In the genomic region with DNA sequence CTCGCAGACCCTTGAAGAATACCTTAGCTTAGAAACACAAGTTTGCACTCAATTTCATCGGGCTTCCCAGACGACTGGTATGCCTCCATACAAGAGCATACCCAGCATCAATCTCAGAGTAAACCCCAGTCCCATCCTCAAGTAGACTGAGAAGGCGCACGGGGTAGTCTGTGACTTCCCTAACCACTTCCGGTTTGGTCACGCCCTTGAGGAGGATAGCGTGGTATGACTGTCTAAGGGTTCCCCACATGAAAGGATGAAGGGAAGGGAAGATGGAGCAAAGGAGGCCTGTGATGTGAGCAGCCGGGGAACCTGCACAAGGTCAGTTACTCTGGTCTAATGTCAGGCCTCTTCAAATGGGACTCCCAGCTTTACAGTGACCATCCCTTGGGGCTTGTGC, we compare ENCODE assay signal across 20 mouse cellular contexts. TPM values are rescaled to one million over a fixed set of nuclear protein-coding genes. Genes with fewer than 3 reads are reported as not detected.
A peak's percentile ranks its signal among the peaks of the same experiment; 100 is the strongest.
DNase-seq lines count a peak whose midpoint lies in the region; ATAC-seq and TF ChIP-seq lines count a peak whose summit lies in the region.
"Had no signal": no experiment of that assay in that cellular context is flagged by ENCODE, and none has a peak within 500 bp of the region (broad histone marks: within the 10 kb centered on the region; RNA-seq: fewer than 3 reads in every experiment).

No protein-coding gene starts in this region.

- in situ Hi-C loops in CH12.LX (cut with MboI; ENCODE audit: low pct_ligation_motif_present, low pct_unique_long_range_greater_than_20kb, low sequenced_read_pairs), result no loop called here

- no peak overlapping the region for H3K9ac ChIP-seq in CH12.LX (ENCODE audit: insufficient read depth, low read depth)
- H3K9ac ChIP-seq in liver, embryonic 15.5 days, result no peak overlapping the region
- no peak overlapping the region for H3K9ac ChIP-seq in neural tube, embryonic 15.5 days (replicated peaks)
- H3K9ac ChIP-seq: embryonic facial prominence, embryonic 15.5 days; forebrain, embryonic 15.5 days; heart, embryonic 13.5 days; limb, embryonic 13.5 days had no signal

- TF ChIP-seq RAD21 in CH12.LX (IDR thresholded peaks at IDR 0.05; ENCODE audit: low read depth, low read length), result no peak

- TF ChIP-seq POLR2A in CH12.LX (IDR thresholded peaks at IDR 0.05; ENCODE audit: low read depth, low read length), result no peak

- dilution Hi-C loops in CH12.LX (cut with MboI; ENCODE audit: extremely low pct_ligation_motif_present, extremely low pct_unique_long_range_greater_than_20kb, low sequenced_read_pairs), result no loop called here

- H3K36me3 ChIP-seq in CH12.LX (replicated peaks in 1 of 2; ENCODE audit: control insufficient read depth in 1 of 2, insufficient read depth in 1 of 2, low read length in 1 of 2), result peaks cover 17 to 50% of the 10 kb centered on the region in 2 experiments
- peaks cover 23% of the 10 kb centered on the region for H3K36me3 ChIP-seq in liver, embryonic 15.5 days (replicated peaks)
- H3K36me3 ChIP-seq in neural tube, embryonic 15.5 days, result peaks cover 3% of the 10 kb centered on the region; the same call in 1 of the 2 replicates

- H3K27me3 ChIP-seq in CH12.LX (replicated peaks), result no peaks in the 10 kb centered on the region
- H3K27me3 ChIP-seq in liver, embryonic 15.5 days, result no peaks in the 10 kb centered on the region
- no peaks in the 10 kb centered on the region for H3K27me3 ChIP-seq in neural tube, embryonic 15.5 days (replicated peaks)
- H3K27me3 ChIP-seq: embryonic facial prominence, embryonic 15.5 days; forebrain, embryonic 15.5 days; heart, embryonic 13.5 days; limb, embryonic 13.5 days; Patski had no signal

- peaks cover 16% of the 10 kb centered on the region for H3K79me2 ChIP-seq in CH12.LX (replicated peaks; ENCODE audit: control insufficient read depth, extremely low read depth, insufficient read depth, poor library complexity, severe bottlenecking)

- DNase-seq in gastrocnemius, adult 2 months, result no peak
- DNase-seq in gastrocnemius, postnatal 10 days, result no peak
- peak; percentile 65 for DNase-seq in CH12.LX (ENCODE audit: extremely low read depth)
- DNase-seq in thymus, postnatal 0 days (ENCODE audit: low spot score), result peak; percentile 76
- no peak for DNase-seq in right cerebral cortex, postnatal 25 days
- DNase-seq in frontal cortex, postnatal 14 days (ENCODE audit: low spot score in 2 of 2), result no peak
- DNase-seq: adrenal gland, postnatal 10 days; cerebellum, postnatal 36 days; gastrocnemius, postnatal 14 days; kidney, postnatal 14 days; lung, postnatal 4 days had no signal

- no peak for TF ChIP-seq CTCF in gastrocnemius, adult 2 months (IDR thresholded peaks at IDR 0.05)
- no peak for TF ChIP-seq CTCF in CH12.LX (conservative IDR thresholded peaks at IDR 0.05 in 1 of 2, IDR thresholded peaks at IDR 0.05 in 1 of 2; ENCODE audit: low read depth in 2 of 2, low read length in 2 of 2)

- H3K4me2 ChIP-seq in CH12.LX (ENCODE audit: insufficient read depth, low read depth, poor library complexity, severe bottlenecking), result 0 out of 2 replicates have a peak overlapping the region, but pooled peaks have one; percentile 17
- H3K4me2 ChIP-seq in liver, embryonic 15.5 days, result peak overlapping the region; percentile 95; the same call in 1 of the 2 replicates
- no peak overlapping the region for H3K4me2 ChIP-seq in neural tube, embryonic 15.5 days
- H3K4me2 ChIP-seq: embryonic facial prominence, embryonic 15.5 days; forebrain, embryonic 15.5 days; limb, embryonic 13.5 days had no signal

- 0 out of 2 replicates have a peak overlapping the region, but pooled peaks have one; percentile 3 for H3K27ac ChIP-seq in gastrocnemius, adult 2 months
- H3K27ac ChIP-seq in CH12.LX (ENCODE audit: insufficient read depth, low read depth), result no peak overlapping the region
- no peak overlapping the region for H3K27ac ChIP-seq in liver, embryonic 15.5 days (replicated peaks)
- no peak overlapping the region for H3K27ac ChIP-seq in neural tube, embryonic 15.5 days (replicated peaks)
- H3K27ac ChIP-seq: embryonic facial prominence, embryonic 15.5 days; forebrain, embryonic 15.5 days; heart, embryonic 13.5 days; hindbrain, embryonic 10.5 days; limb, embryonic 13.5 days had no signal

- intact Hi-C loops in gastrocnemius, adult 2 months (cut with DNase I), result no loop called here

- TF ChIP-seq EP300 in CH12.LX (IDR thresholded peaks at IDR 0.05; ENCODE audit: low read length), result no peak

- ATAC-seq in liver, embryonic 15.5 days (ENCODE audit: insufficient read depth), result no peak
- no peak for ATAC-seq in neural tube, embryonic 15.5 days (ENCODE audit: low FRiP score)
- ATAC-seq: forebrain, embryonic 15.5 days; intestine, embryonic 16.5 days; Patski had no signal

- 43% methylated on average over 9 of the region's 9 CpGs for WGBS in liver, embryonic 15.5 days (ENCODE audit: insufficient replicate concordance)
- 94% methylated on average over 9 of the region's 9 CpGs for WGBS in neural tube, embryonic 15.5 days

- no peak overlapping the region for H3K4me3 ChIP-seq in gastrocnemius, adult 2 months
- H3K4me3 ChIP-seq in CH12.LX (replicated peaks in 1 of 3; ENCODE audit: low read depth in 2 of 3, low read length in 2 of 3, poor library complexity in 1 of 3), result no peak overlapping the region
- no peak overlapping the region for H3K4me3 ChIP-seq in liver, embryonic 15.5 days (replicated peaks)
- no peak overlapping the region for H3K4me3 ChIP-seq in neural tube, embryonic 15.5 days (replicated peaks)
- H3K4me3 ChIP-seq: embryonic facial prominence, embryonic 15.5 days; forebrain, embryonic 15.5 days; heart, embryonic 13.5 days; hindbrain, embryonic 10.5 days; limb, embryonic 13.5 days had no signal

- peaks cover 40 to 73% of the 10 kb centered on the region in 2 experiments for H3K4me1 ChIP-seq in CH12.LX (ENCODE audit: control insufficient read depth in 1 of 2, insufficient read depth in 2 of 2)
- H3K4me1 ChIP-seq in liver, embryonic 15.5 days (replicated peaks), result peaks cover 68% of the 10 kb centered on the region
- H3K4me1 ChIP-seq in neural tube, embryonic 15.5 days, result peaks cover 29% of the 10 kb centered on the region

- no peaks in the 10 kb centered on the region for H3K9me3 ChIP-seq in CH12.LX (replicated peaks; ENCODE audit: low read length)
- no peaks in the 10 kb centered on the region for H3K9me3 ChIP-seq in liver, embryonic 15.5 days (replicated peaks)
- no peaks in the 10 kb centered on the region for H3K9me3 ChIP-seq in neural tube, embryonic 15.5 days (replicated peaks)
- H3K9me3 ChIP-seq: embryonic facial prominence, embryonic 15.5 days; forebrain, embryonic 15.5 days; heart, embryonic 13.5 days; hindbrain, embryonic 10.5 days; limb, embryonic 13.5 days had no signal

TF ChIP-seq in CH12.LX, 34 proteins besides CTCF, POLR2A, EP300 and RAD21:
- no peak for TF ChIP-seq TCF12 (IDR thresholded peaks at IDR 0.05; ENCODE audit: low read depth, low read length)
- no peak for TF ChIP-seq NELFE (IDR thresholded peaks at IDR 0.05; ENCODE audit: low read depth, low read length)
- TF ChIP-seq BHLHE40 (IDR thresholded peaks at IDR 0.05; ENCODE audit: low read depth, low read length), result peak; percentile 74
- TF ChIP-seq MAZ (IDR thresholded peaks at IDR 0.05; ENCODE audit: low read depth, low read length), result no peak
- TF ChIP-seq PAX5 (IDR thresholded peaks at IDR 0.05; ENCODE audit: low read length), result no peak
- TF ChIP-seq TBP (conservative IDR thresholded peaks at IDR 0.05; ENCODE audit: low read depth, low read length), result no peak
- TF ChIP-seq RCOR1 (conservative IDR thresholded peaks at IDR 0.05; ENCODE audit: low read depth, low read length), result no peak
- TF ChIP-seq POLR2AphosphoS2 (IDR thresholded peaks at IDR 0.05; ENCODE audit: low read depth, low read length), result no peak
- TF ChIP-seq ZC3H11A (IDR thresholded peaks at IDR 0.05; ENCODE audit: low read depth, low read length), result no peak

RNA-seq across cellular contexts. Expression of a gene that starts 2.7 kb away (rescaled TPM):
- total RNA-seq in gastrocnemius, adult 2 months (2021), result 10 to 100 TPM; 16.2 to 20.7 TPM
- total RNA-seq in gastrocnemius, postnatal 10 days (2021), result 10 to 100 TPM; 19.5 to 22.9 TPM
- total RNA-seq in CH12.LX (2012; rRNA removed), result 40.0 and 51.2 TPM in 2 replicates
- total RNA-seq in CH12.LX (2014; rRNA removed), result 80.2 and 84.6 TPM in 2 replicates
- 84.8 and 91.0 TPM in 2 replicates for polyA plus RNA-seq in CH12.LX (2012; ENCODE audit: insufficient read length, low read depth)
- polyA plus RNA-seq in liver, embryonic 15.5 days (2015; fragmentation: Nextera tagmentation; extraction: Ambion mirVana), result 17.3 and 20.0 TPM in 2 replicates
- 50.3 and 53.0 TPM in 2 replicates for polyA plus RNA-seq in thymus, postnatal 0 days (2015; fragmentation: Nextera tagmentation; extraction: Ambion mirVana)
- 20.5 and 26.7 TPM in 2 replicates for polyA plus RNA-seq in neural tube, embryonic 15.5 days (2015; fragmentation: Nextera tagmentation; extraction: Ambion mirVana)

RNA-seq across cellular contexts. Expression of a gene that starts 53.6 kb away (rescaled TPM):
- under 1 TPM; 0.43 to 0.61 TPM for total RNA-seq in gastrocnemius, adult 2 months (2021)
- total RNA-seq in gastrocnemius, postnatal 10 days (2021), result 1 to 10 TPM; 2.3 to 3.6 TPM
- total RNA-seq in CH12.LX (2012; rRNA removed), result 1.3 and 1.7 TPM in 2 replicates
- total RNA-seq in CH12.LX (2014; rRNA removed), result 1.5 and 2.5 TPM in 2 replicates
- 0.84 and 1.3 TPM in 2 replicates for polyA plus RNA-seq in CH12.LX (2012; ENCODE audit: insufficient read length, low read depth)
- 11.1 and 12.0 TPM in 2 replicates for polyA plus RNA-seq in liver, embryonic 15.5 days (2015; fragmentation: Nextera tagmentation; extraction: Ambion mirVana)
- 75.9 and 97.4 TPM in 2 replicates for polyA plus RNA-seq in thymus, postnatal 0 days (2015; fragmentation: Nextera tagmentation; extraction: Ambion mirVana)
- 16.2 and 18.9 TPM in 2 replicates for polyA plus RNA-seq in neural tube, embryonic 15.5 days (2015; fragmentation: Nextera tagmentation; extraction: Ambion mirVana)

Comparison
In these comparisons a context has a peak if more than half of its experiments do, and no peak if none do; other contexts are left out.
1. DNase-seq: peak in CH12.LX (single experiment) and thymus, postnatal 0 days (single experiment); none in gastrocnemius, adult 2 months (single experiment), gastrocnemius, postnatal 10 days (single experiment), right cerebral cortex, postnatal 25 days (single experiment) and frontal cortex, postnatal 14 days (0 of 2).